Mouse (Mus musculus) hindbrain, embryonic 13.5 days (tissue): ENCODE measurements around the gene Atp8b2. TPM values are rescaled to one million over a fixed set of nuclear protein-coding genes. Genes with fewer than 3 reads are reported as not detected.

Experiments
- ATAC-seq: fragments of 200-750 bp; cut with Nextera tagmentation; 2 replicates; pipeline ENCODE4 v1.8.0; 2017; ENCODE audit warnings: moderate TSS enrichment; ENCODE audit not compliant: low FRiP score
- H3K27ac ChIP-seq: fragments of 300-500 bp; sonication (generic); 2 replicates; pipeline ENCODE4 v1.5.1; 2015; ENCODE audit warnings: inconsistent platforms, mild to moderate bottlenecking, moderate library complexity
- H3K27me3 ChIP-seq: fragments of 300-500 bp; sonication (generic); 2 replicates; pipeline ENCODE4 v1.6.1; 2015; ENCODE audit warnings: mild to moderate bottlenecking, inconsistent platforms
- H3K36me3 ChIP-seq: fragments of 300-500 bp; sonication (generic); 2 replicates; pipeline ENCODE4 v1.6.1; 2015; ENCODE audit warnings: mild to moderate bottlenecking, inconsistent platforms
- H3K4me1 ChIP-seq: fragments of 300-500 bp; sonication (generic); replicated peaks from 2 replicates; pipeline ENCODE4 v1.6.1; 2015; ENCODE audit warnings: inconsistent platforms
- H3K4me2 ChIP-seq: fragments of 300-500 bp; sonication (generic); 2 replicates; pipeline ENCODE4 v1.6.1; 2015; ENCODE audit warnings: inconsistent platforms, mild to moderate bottlenecking, moderate library complexity
- H3K4me3 ChIP-seq: fragments of 300-500 bp; sonication (generic); 2 replicates; pipeline ENCODE4 v1.5.1; 2015; ENCODE audit warnings: mild to moderate bottlenecking, inconsistent platforms
- H3K9ac ChIP-seq: fragments of 300-500 bp; sonication (generic); 2 replicates; pipeline ENCODE4 v1.6.1; 2015; ENCODE audit warnings: mild to moderate bottlenecking, inconsistent platforms
- H3K9me3 ChIP-seq: fragments of 300-500 bp; sonication (generic); 2 replicates; pipeline ENCODE4 v1.6.1; 2016; ENCODE audit warnings: inconsistent platforms
- WGBS: fragments of 180-500 bp; shearing (Covaris S2); methylation state at CpG from one replicate; pipeline ENCODE4 v1.1.7; 2015; 5-methylcytosine and 5-hydroxymethylcytosine counted together
- polyA plus RNA-seq: library from polyadenylated mRNA; unstranded; fragments of >200 nt; fragmentation: Nextera tagmentation; extraction: Ambion mirVana; gene quantifications from 2 replicates; pipeline ENCODE4 v1.2.1, GENCODE M21; 2015

Atp8b2 gene
- polyA plus RNA-seq: 13.4 TPM in 2 replicates

DNA sequence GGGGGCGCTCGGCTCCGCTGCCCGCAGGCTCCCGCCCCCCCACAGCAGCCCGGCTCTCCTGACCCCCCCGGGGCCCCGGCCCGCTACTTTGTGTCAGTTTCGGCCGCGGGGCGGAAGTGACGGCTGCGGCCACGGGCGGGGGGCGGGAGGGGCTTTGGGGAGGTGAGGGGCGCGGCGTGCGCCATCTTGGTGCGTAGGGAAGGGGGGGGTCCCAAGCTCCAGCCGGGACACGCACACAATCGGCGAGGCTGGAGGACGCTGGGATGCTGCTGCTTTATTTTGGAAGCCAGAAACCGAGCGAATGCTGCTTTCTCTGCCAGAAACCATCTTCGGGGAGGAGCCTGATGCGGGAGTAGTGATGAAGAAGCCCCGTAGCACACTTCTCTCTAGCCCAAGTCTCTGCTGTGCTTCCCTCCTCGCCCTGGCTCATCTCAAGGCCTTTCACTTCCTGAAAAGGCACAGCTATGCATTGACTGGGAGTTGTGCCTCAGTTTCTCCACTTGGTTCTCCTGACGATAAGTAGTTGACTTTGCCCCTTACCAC, at the start of gene Atp8b2:
Atp8b2 (minus strand) TSS at position 288 of the 543 bp plus-strand sequence.
- peaks cover 3% of the 10 kb centered on the region for H3K36me3 ChIP-seq
- H3K4me3 ChIP-seq: peak within 1 kb of the TSS; percentile 94
- H3K4me2 ChIP-seq: peak within 1 kb of the TSS; percentile 99
- H3K9ac ChIP-seq: peak within 1 kb of the TSS; percentile 99
- no peaks in the 10 kb centered on the region for H3K27me3 ChIP-seq
- H3K27ac ChIP-seq: peak within 1 kb of the TSS; percentile 96
- under 1% methylated on average over 35 of the region's 35 CpGs for WGBS
- H3K4me1 ChIP-seq: peaks cover 62% of the 10 kb centered on the region
- peak; percentile 57 for ATAC-seq
- H3K9me3 ChIP-seq: no peaks in the 10 kb centered on the region

DNA sequence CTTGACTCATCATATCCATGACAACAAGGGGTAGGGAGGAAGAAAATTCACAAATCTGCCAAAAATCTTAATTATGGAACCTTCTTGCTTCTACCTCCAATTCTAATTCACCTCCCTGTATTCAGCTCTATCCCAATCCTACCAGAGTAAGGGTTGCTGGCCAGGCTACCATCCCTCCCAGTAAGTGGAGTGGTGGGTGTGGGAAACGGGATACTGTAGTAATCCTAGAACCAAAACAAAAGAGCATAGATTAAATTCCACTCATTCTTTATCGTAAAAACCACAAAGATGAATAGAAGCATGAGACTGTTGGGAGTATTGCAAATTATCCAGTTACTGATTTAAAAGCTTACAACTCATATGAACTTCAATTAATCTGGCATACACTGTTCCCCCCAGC, 47.0 kb upstream of the Atp8b2 start:
- Histone ChIP-seq H3K4me3 (no peak overlapping the region), H3K9ac (no peak overlapping the region), H3K27me3 (no peaks in the 10 kb centered on the region), H3K9me3 (no peaks in the 10 kb centered on the region), H3K4me2 (no peak overlapping the region), H3K36me3 (peaks cover 96% of the 10 kb centered on the region), H3K4me1 (no peaks in the 10 kb centered on the region), H3K27ac (no peak overlapping the region)
- 98% methylated on average over 2 of the region's 2 CpGs for WGBS
- ATAC-seq: no peak

DNA sequence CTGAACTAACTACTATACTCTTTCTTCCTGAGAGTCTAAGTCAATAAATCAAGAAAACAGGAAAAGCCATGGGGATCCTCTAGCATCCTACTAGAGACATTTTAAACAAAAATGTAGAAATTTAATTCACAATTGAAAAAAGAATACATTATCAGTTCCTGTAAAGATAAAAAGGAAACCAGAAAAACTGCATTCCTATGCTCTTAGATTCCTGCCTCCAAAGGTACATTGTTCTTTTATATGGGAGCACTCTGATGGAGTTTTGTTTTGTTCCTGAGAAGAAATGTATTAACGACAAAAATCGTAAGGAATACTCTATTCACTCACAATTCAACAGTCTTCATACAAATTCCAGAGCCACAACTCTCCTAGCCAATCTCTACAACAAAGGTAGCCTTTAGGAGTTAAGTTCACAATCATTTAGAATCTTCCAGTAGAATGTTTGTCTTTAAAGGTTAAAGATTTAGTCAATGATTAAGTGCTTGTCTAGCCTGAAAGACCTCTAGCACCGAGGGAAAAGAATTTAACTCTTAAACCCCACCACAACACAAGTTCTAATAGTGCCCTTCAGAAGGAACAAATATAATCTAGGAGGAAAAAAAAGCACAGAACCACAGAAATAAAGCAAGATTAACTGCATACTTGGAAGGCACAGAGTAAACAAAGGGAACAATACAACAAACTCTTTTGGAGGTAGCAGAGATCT, 40.9 kb upstream of the Atp8b2 start:
- Histone ChIP-seq H3K4me2 (no peak overlapping the region), H3K27me3 (no peaks in the 10 kb centered on the region), H3K4me3 (no peak overlapping the region), H3K4me1 (peaks cover 6% of the 10 kb centered on the region), H3K9ac (no peak overlapping the region), H3K36me3 (peaks cover 78% of the 10 kb centered on the region), H3K9me3 (no peaks in the 10 kb centered on the region), H3K27ac (no peak overlapping the region)
- ATAC-seq: no peak
- WGBS: 74% methylated on average over 3 of the region's 3 CpGs

DNA sequence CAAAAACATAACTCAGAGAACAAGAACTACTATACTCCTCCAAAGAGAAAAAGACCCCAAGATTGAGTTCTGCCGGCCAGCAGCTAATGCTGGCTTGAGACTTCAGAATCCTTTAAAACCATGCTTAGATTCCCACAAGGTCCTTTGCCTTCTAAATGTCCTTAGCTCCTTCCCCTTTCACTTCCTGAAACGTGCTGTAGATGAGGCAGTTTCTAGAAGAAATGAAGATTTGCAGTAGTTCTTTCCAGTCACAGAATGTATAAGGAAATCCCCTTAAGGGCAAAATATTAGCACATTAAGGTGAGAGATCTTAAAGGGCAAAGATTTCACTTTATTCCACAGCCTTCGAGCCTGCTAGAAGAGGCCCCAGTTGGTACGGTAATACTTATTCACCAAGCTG, 36.5 kb upstream of the Atp8b2 start:
- Histone ChIP-seq H3K4me3 (peak overlapping the region; percentile 7; the same call in 1 of the 2 replicates), H3K9me3 (no peaks in the 10 kb centered on the region), H3K4me2 (peak overlapping the region; percentile 91), H3K9ac (peak overlapping the region; percentile 91; the same call in 1 of the 2 replicates), H3K27me3 (no peaks in the 10 kb centered on the region), H3K36me3 (peaks cover 53% of the 10 kb centered on the region), H3K27ac (0 out of 2 replicates have a peak overlapping the region, but pooled peaks have one; percentile 94), H3K4me1 (peaks cover 24% of the 10 kb centered on the region)
- ATAC-seq: no peak
- WGBS: 92% methylated on average over 4 of the region's 4 CpGs

DNA sequence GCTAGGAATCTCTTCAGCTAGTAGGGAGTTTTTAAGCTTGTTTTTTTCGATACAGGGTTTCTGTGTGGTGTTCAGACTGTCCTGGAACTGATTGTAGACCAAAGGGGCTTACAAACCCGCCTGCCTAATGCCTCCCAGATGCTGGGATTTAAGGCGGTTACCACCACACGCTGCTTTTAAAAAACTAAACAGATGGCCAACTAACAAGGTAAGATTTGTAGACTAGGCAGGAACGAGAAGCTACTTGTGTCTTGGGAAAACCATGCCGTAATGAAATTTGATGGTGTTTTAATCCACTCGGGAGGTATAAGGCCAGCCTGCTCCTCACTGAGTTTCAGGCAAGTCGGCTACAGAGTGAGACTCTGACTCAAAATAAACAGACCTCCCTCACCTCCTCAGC, 35.8 kb upstream of the Atp8b2 start:
- 22% methylated on average over 8 of the region's 8 CpGs for WGBS
- H3K27ac ChIP-seq: peak overlapping the region; percentile 94
- H3K9ac ChIP-seq: peak overlapping the region; percentile 91
- peaks cover 24% of the 10 kb centered on the region for H3K4me1 ChIP-seq
- peaks cover 54% of the 10 kb centered on the region for H3K36me3 ChIP-seq
- H3K4me2 ChIP-seq: peak overlapping the region; percentile 91
- ATAC-seq: 0 out of 2 replicates have a peak, but pooled peaks have one; percentile 30
- no peaks in the 10 kb centered on the region for H3K9me3 ChIP-seq
- peak overlapping the region; percentile 79 for H3K4me3 ChIP-seq
- H3K27me3 ChIP-seq: no peaks in the 10 kb centered on the region

DNA sequence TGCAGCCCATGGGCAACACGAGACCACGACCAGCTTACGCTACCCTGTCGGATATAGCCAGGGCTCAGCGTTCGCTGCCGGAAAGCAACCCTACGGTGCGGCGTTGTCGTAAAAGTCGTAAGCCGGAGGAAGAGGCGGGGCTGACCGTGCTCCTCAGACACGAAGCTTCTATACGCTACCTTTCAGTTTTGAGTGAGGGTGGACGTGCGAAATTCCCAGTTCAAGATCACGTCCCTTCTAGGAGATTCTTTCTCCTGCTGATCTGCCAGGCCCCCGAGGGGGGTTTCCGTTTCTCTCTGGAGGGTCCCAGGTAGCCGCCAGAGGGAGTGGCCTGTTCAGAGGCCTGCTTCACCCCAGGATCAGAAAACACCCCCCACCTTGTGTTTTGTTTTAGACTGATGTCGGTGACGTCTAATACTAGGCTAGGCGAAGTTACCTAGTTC, 35.3 kb upstream of the Atp8b2 start, which contains the start of gene Hax1:
Hax1 (minus strand) TSS at position 169 of the 443 bp plus-strand sequence.
- WGBS: under 1% methylated on average over 26 of the region's 26 CpGs
- peak within 1 kb of the TSS; percentile 91 for H3K4me2 ChIP-seq
- peak within 1 kb of the TSS; percentile 91 for H3K9ac ChIP-seq
- H3K27me3 ChIP-seq: no peaks in the 10 kb centered on the region
- peak; percentile 94 for ATAC-seq
- peak within 1 kb of the TSS; percentile 79 for H3K4me3 ChIP-seq
- peaks cover 24% of the 10 kb centered on the region for H3K4me1 ChIP-seq
- H3K27ac ChIP-seq: peak within 1 kb of the TSS; percentile 94
- H3K9me3 ChIP-seq: no peaks in the 10 kb centered on the region
- H3K36me3 ChIP-seq: peaks cover 56% of the 10 kb centered on the region

DNA sequence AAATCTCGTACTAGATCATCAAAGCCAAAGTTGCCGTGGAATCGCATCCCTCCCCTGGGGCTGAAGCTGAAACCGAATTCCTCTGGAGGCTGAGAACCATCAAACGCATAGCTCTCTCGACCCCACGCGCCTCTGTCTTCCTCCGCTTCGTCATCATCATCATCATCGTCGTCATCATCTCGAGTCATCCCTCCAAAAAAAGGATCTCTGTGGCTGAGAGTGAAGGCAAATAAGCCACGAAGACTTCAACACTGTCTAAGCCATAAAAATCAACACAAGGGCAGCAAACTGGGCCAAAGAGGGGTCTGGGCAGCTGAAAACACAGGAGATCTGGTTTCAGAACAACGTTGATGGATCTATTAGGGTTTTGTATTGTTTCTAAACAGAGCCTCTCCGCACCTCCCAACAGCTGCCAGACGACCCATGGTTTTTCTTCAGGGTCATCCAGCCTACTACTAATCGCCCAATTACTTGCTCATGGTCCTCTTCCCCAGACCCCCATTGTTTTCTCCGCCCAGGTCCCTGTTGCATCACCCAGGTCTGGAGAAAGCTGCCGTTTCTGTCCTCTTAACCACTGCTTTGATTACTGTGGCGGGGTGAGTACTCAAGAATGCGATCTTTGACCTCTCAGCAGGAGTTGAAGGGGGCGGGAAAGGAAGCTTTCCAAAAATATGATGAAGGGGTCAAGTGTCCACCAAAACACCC, 34.6 kb upstream of the Atp8b2 start:
- peak; percentile 65 for ATAC-seq
- peak overlapping the region; percentile 94 for H3K27ac ChIP-seq
- WGBS: 10% methylated on average over 23 of the region's 23 CpGs
- H3K9ac ChIP-seq: peak overlapping the region; percentile 91
- peaks cover 24% of the 10 kb centered on the region for H3K4me1 ChIP-seq
- no peaks in the 10 kb centered on the region for H3K9me3 ChIP-seq
- H3K36me3 ChIP-seq: peaks cover 52% of the 10 kb centered on the region
- peak overlapping the region; percentile 79 for H3K4me3 ChIP-seq
- no peaks in the 10 kb centered on the region for H3K27me3 ChIP-seq
- H3K4me2 ChIP-seq: peak overlapping the region; percentile 91

DNA sequence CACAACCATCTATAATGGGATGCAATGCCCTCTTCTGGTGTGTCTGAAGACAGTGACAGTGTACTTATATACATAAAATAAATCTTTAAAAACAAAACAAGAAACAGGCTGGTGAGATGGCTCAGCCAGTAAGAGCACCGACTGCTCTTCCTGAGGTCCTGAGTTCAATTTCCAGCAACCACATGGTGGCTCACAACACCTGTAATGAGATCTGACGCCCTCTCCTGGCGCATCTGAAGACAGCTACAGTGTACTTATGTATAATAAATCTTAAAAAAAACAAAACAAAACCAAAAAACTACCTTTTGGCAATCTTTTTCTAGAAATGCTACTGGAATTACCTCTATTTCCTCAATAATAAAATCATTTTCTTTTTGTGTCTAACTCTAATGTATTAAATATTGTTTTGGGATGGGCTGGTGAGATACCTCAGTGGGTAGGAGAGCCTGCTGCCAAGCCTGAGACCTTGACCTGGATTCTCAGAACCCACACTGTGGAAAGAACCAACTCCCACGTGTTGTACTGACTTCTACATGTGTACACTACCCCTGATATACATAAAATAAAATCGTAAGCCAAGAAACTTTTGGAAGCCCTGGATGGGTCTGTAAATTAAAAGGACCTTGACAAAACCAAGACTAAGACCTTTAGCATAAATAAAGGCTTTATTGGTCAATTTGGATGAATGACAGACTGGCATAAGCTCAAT, 31.7 kb upstream of the Atp8b2 start:
- H3K9ac ChIP-seq: no peak overlapping the region
- H3K27ac ChIP-seq: no peak overlapping the region
- WGBS: 93% methylated on average over 5 of the region's 5 CpGs
- ATAC-seq: no peak
- peaks cover 26% of the 10 kb centered on the region for H3K36me3 ChIP-seq
- H3K4me3 ChIP-seq: no peak overlapping the region
- no peaks in the 10 kb centered on the region for H3K9me3 ChIP-seq
- H3K4me2 ChIP-seq: no peak overlapping the region
- no peaks in the 10 kb centered on the region for H3K27me3 ChIP-seq
- peaks cover 24% of the 10 kb centered on the region for H3K4me1 ChIP-seq

DNA sequence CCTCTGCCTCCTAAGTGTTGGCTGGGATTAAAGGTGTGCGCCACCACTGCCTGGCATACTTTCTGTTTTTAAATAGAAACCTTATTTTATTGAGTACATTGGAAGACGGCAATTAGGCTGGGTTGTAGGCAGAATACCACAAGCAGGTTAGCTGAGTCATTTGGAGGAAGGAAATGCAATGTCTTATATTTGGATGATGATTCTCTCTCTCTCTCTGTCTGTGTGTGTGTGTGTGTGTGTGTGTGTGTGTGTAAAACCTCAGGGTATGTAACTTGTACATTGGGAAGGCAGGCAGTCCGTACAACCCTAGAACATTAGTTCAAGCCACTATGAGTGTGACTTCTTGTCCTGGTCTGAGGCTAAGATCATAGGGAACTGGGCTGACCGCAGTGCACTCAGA, 24.5 kb upstream of the Atp8b2 start:
- whole genome bisulfite sequencing: 94% methylated on average over 4 of the region's 4 CpGs
- Histone ChIP-seq H3K9me3 (no peaks in the 10 kb centered on the region), H3K4me3 (no peak overlapping the region), H3K4me2 (no peak overlapping the region), H3K27ac (no peak overlapping the region), H3K4me1 (no peaks in the 10 kb centered on the region), H3K9ac (no peak overlapping the region), H3K36me3 (no peaks in the 10 kb centered on the region), H3K27me3 (no peaks in the 10 kb centered on the region)
- ATAC-seq: no peak

DNA sequence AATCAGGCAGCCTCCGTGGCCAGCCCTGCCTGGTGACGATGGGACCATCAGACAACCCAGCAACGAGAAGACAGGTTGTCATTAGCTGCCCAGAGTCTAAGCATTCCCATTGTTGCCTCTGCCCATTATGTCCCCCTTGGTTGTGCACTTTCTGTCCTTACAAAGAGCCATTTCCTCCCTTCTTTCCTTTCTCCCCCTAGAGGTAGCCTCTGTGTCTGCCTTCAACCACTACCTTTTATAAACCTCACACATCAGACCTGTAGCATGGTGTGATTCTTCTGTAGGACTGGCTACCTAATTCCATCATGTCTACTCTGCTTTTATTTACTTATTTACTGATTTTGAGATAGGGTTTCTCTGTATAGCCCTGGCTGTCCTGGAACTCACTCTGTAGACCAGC, 23.9 kb upstream of the Atp8b2 start:
- H3K4me2 ChIP-seq: no peak overlapping the region
- no peaks in the 10 kb centered on the region for H3K36me3 ChIP-seq
- no peaks in the 10 kb centered on the region for H3K4me1 ChIP-seq
- H3K9me3 ChIP-seq: no peaks in the 10 kb centered on the region
- H3K27ac ChIP-seq: no peak overlapping the region
- H3K9ac ChIP-seq: no peak overlapping the region
- H3K4me3 ChIP-seq: no peak overlapping the region
- 56% methylated on average over 3 of the region's 3 CpGs for WGBS
- no peaks in the 10 kb centered on the region for H3K27me3 ChIP-seq
- no peak for ATAC-seq

DNA sequence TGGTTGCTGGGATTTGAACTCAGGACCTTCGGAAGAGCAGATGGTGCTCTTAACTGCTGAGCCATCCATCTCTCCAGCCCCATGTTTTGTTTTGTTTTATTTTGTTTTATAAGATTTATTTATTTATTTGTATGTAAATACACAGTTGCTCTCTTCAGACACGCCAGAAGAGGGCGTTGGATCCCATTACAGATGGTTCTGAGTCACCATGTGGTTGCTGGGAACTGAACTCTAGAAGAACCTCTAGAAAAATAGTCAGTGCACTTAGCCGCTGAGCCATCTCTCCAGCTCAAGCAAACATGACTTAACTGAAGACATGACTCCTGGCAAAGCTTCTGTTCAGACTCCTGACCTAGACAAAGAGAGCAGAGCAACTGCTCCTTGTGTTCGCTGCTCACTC, 19.1 kb upstream of the Atp8b2 start:
- ATAC-seq: no peak
- Histone ChIP-seq H3K36me3 (no peaks in the 10 kb centered on the region), H3K9ac (no peak overlapping the region), H3K4me3 (no peak overlapping the region), H3K27me3 (no peaks in the 10 kb centered on the region), H3K4me1 (no peaks in the 10 kb centered on the region), H3K27ac (no peak overlapping the region), H3K9me3 (no peaks in the 10 kb centered on the region), H3K4me2 (no peak overlapping the region)
- WGBS: 82% methylated on average over 5 of the region's 5 CpGs

DNA sequence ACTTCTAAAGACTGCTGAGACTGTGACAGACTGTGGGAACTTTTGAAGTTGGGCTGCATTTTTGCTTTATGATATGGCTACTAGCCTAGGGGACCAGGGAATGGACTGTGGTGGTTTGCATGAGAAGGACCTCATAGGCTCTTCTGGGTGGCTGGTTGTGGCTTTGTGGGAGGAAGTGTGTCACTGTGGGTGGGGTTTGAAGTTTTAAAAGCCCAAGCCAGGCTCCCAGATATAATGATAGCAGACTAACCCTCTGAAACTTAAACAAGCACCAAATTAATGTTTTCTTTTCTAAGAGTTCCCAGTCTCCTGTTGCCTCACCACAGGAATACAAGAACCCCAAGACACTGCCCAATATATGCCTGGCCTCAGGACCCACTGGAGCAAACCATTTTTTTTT, 13.6 kb upstream of the Atp8b2 start:
- H3K36me3 ChIP-seq: no peaks in the 10 kb centered on the region
- no peak overlapping the region for H3K4me3 ChIP-seq
- H3K4me1 ChIP-seq: no peaks in the 10 kb centered on the region
- H3K27me3 ChIP-seq: no peaks in the 10 kb centered on the region
- H3K4me2 ChIP-seq: no peak overlapping the region
- H3K9me3 ChIP-seq: no peaks in the 10 kb centered on the region
- no peak for ATAC-seq
- H3K9ac ChIP-seq: no peak overlapping the region
- no peak overlapping the region for H3K27ac ChIP-seq
